Mouse (Mus musculus): Measurements from ENCODE around the gene Rnf146. TPM values are rescaled to one million over a fixed set of nuclear protein-coding genes. Genes with fewer than 3 reads are reported as not detected.
"Not testable (repeated sequence)": the region's sequence is repeated elsewhere in the genome, so short reads cannot be mapped to it uniquely, and the experiment has no call there.

The Rnf146 gene
- total RNA-seq (2021), result 10 to 100 TPM; 44.1 to 45.7 TPM
- long read RNA-seq, experiment 1, full-length matches to known transcripts, result 7 of 15 reads
- long read RNA-seq, experiment 1, partial matches to known transcripts, result 0 of 15 reads
- long read RNA-seq, experiment 1, other reads (novel, unspliced or antisense), result 8 of 15 reads
- long read RNA-seq, experiment 2, full-length matches to known transcripts, result 11 of 17 reads
- long read RNA-seq, experiment 2, partial matches to known transcripts, result 0 of 17 reads
- long read RNA-seq, experiment 2, other reads (novel, unspliced or antisense), result 6 of 17 reads

DNA sequence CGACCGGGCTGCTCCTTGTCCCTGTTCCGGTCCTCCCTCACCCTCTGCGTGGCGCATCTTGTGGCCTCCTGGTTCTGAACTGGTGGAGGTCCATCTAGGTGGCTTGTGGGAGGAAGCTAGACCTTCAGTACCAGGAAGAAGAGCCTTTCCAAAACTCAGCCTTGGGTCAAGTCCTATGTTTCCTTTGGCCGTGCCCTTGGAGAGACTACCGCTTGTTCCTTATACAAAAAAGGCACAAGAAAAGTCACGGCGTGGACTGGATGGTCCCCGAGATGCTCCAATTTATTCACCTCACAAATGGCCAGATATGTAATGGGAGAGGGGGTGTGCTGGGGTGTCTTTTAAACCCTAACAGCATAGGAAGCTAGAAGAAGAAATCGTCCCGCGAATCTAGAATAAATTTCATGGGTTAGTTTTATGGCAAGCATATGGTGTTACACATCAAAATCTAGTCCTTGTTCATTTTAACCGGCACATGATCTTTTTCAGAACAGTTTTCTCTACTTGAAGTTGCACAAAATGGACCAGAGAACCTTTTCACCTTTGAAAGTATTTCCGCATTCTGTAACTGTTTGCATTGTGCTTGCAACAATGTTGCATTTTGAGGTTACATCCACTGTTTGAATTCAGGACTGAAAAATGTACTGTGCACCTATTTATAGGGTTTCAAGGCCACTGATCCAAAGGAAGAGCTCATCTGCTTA, at the start of gene Rnf146:
TSS of gene Rnf146 (minus strand) at position 246 of the 704 bp plus-strand sequence.
- no peak for DNase-seq

DNA sequence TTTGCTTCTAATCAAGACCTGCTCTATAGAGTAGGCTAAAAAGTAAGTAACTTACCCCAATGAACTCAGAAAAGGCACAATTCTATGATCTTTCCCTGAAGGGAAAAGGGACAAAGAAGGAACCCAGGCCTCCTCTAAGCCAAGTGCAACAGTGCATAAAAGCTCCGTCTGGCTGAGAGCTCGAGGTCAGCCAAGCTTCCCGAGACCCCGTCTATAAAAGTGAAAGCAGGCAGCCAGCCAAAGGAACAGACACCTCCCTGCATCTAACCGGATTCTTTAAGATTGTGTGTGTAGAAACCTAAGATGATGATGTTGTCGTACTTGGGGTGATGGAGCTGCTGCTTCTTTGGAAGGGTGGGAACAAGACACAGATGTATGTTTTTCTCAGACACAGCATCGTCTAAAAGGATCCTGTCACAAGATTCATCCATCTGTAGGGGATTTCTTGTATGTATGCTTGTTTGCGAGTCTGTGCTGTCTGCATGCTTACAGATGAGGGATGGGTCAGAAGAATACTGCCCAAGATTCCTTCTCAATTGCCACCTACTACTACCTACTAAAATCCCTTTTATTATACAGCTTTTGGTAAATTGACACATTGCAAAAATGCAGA, 40.5 kb upstream of the Rnf146 start:
- DNase-seq, result no peak

DNA sequence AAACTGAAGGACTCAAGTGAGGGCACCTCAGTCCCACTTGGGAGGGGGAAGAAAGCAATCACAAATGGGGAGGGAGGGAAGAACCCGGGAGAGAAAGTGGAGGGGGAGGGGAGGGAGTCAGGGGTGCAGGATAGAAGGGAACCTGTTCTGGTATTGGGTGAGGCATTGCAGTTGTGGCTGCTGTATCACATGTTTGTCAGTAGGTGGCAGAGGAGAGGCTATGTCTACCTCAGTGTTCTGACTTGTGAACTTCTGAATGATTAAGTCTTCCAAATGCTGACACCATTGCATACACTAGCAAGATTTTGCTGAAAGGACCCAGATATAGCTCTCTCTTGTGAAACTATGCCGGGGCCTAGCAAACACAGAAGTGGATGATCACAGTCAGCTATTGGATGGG, 32.6 kb upstream of the Rnf146 start:
- not testable (repeated sequence) for DNase-seq

DNA sequence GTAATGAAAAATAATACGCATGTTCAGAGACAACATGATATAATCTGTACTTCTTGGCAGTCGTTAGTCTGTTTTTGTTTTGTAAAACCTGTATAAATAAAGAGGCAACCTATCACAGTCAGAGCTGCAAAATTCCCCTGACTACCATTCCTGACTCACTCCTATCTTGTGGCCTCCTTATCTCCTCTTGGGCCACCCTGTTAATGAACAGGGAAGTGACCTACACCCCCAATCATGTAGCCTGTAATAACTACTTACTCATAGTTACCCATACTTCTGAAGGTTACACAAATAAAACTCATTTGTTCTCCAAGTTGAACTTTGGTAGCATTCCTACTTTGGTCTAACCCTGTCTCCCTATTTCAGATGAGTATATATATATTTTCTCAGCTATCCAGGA, 19.3 kb upstream of the Rnf146 start:
- DNase-seq, result no peak

DNA sequence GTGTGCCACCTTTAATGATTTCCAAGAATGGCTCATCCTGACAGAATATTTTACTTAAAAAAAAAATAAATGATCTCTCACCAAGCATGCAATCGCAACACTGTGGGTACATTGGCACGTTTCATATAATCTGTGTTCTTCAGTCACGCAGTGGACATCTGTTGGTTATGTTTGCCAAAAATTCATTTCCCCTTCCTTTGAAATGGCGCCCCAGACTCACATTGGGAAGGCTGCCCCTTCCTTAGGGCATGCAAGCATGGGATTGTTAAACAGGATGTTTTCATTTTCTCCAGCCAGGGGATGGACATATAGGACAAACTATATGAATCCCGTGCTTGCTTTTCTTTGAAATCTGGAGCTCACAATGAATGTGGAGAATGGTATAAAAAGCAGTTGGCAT, 11.8 kb upstream of the Rnf146 start:
- DNase-seq, result no peak

DNA sequence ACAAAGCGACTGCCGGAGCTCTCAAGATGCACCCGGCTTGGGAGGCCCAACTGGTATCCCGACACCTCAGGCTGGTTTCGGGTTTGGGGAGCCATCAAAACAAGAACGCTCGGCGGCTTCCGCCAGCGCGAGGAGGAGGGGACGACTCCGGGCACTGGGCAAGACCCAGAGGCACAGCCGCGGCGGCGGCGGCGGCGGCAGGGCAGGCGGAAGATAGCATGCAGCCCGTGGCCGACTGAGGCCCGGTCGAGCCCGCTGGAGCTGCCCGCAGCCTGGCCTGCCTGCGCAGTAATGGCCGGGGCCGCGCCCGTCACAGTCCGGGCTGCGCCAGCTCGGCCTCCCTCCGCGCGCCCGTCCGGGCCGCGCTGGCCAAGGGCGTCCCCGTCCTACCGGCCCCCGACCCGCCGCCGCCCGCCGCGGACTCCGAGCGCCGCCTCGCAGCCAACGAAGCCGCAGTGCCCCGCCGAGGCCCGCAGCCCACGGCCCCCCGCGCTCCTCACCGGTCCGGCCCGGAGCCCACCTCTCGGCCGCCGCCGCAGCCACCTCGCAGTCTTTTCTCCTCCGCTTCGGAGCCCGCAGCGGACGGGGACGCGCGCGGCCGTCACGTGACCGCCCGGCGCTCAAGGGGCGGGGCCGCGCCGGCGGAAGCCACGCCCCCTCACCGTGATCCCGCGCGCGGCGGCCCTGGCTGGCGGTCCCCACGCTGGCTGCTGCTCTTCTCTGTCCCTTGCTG, 612 bp downstream of the Rnf146 start:
- DNase-seq, result peak; percentile 92

DNA sequence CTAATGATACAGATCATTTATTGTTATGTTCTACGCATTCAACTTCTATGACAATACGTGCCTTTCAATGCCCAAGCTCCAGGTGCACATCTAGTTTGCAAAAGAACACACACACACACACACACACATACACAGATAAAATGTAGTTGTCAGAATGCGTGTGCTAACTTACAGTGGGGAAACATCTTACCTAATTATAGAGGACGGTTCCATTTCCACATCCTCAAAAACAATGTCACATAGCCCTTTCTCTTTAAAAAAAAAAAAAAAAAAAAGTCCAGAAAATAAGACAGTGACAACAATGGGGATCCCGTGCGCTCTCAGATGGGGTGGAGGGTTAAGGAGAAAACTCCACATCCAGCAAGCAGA, 1.2 kb downstream of the Rnf146 start:
- no peak for DNase-seq

DNA sequence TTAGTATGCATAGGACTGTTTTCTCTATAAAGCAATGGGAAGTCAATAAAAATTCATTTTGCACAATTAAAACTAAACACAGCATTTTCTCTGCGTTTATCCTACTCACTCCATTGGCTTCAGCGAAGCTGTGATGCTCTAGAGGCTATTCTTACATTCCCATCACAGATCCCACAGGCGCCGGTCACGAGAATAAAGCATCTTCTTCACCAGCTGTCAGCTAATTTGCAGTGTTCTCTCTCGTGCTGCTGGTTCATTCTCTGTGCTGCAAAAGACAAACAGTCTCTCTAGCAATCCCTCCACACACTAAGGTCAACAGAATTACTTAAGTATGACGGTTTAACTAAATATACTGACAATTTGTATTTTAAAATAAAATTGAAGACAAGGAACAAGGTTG, 8.1 kb downstream of the Rnf146 start:
- no peak for DNase-seq

DNA sequence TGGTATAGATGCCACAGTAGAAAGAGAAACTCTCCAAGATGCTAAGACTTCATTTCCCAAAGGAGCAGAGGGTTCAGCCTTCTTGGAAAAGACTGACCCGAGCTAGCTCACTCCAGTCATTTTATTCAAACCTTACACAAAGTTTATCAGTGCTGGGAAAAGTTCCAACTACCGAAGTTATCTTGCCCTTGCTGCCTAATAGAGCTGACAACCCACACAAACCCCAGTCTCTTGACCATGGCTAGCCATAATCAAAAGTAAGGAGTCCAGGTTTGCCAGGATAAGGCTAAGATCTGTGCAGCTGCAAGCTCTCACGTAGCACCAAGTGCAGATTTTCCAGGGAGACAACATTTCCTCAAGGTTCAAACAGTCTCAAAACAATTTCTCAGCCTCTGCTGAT, 9.7 kb downstream of the Rnf146 start:
- DNase-seq, result no peak

DNA sequence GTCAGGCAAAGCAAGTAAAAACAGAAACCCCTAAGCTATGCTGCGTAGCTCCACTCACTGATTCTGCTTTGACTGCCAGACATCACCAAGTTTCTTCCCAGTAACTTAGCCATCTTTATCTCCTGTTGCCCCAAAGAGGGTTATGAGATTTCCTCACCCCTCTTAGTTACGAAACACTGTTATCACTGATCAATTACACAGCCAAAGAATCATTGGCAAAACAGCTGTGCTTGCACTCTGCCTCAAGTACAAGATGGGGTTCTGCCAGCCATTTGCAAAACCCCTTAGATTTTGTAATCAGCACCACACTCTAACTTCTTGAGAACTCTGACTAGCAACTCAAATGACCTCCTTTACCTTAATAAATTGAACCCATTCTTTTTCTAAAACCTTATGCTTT, 10.8 kb downstream of the Rnf146 start:
- no peak for DNase-seq

DNA sequence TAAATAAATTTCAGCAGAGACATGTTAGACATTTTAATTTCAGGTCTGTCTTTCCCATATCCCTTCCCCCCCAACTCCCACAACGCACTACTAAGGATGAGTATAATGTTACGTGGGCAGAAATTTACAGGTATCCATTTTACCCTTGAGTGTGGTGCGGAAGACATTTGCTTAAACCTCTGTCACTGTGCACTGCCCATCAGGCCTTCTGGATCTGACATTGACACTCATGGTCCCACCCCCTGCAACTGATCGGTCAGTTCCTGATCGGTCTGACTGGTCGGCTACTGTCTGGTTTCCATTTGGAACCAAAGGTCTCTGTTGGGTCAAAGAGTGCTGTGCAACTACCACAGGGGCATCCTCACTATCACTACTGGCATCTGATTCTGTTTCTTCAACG, 15.6 kb downstream of the Rnf146 start:
- no peak for DNase-seq

DNA sequence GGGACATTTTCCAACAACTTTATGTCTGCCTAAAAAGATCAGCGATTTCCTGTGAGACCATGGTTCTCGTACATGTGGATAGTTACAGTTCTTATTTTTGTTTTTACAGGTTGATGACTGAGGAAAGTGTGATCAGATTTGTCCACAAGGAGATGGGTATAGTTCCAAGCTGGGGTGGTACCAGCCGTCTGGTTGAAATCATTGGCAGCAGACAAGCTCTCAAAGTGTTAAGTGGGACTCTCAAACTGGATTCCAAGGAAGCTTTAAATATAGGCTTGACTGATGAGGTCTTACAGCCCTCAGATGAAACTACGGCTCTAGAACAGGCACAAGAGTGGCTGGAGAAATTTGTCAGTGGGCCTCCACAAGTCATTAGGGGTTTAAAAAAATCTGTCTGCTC, 18.0 kb downstream of the Rnf146 start:
- no peak for DNase-seq

DNA sequence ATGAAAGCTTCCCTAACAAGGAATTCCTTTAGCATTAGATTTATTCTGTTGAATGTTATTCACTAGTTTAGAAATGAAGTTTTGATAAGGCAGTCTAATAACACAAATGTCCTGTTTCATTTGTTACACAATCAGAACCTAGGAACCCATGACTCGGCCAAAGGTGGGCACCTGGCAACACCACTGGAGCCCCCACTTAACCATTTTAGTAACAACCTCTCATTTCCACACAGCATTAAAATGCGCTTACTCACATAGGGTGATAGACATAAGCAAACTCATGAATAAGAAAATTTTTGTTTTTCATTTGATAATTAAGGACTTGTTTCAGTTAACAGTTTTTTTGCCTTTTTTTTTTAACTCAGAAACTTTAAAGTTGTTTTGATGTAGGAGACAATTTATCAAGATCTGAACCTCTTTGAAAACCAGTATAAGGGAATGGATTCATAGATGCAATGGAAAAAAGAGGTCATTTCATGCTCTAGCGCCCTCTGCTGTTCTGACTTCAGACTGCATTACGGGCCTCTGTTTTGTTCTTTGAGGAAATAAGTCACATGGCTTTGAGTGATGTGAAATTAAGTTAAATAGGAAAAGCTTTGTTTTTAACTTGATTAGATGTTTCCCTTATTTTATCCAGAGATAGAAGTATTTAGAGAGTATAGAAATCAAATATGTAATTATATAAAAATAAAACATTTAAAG, 23.7 kb downstream of the Rnf146 start:
- DNase-seq, result no peak

DNA sequence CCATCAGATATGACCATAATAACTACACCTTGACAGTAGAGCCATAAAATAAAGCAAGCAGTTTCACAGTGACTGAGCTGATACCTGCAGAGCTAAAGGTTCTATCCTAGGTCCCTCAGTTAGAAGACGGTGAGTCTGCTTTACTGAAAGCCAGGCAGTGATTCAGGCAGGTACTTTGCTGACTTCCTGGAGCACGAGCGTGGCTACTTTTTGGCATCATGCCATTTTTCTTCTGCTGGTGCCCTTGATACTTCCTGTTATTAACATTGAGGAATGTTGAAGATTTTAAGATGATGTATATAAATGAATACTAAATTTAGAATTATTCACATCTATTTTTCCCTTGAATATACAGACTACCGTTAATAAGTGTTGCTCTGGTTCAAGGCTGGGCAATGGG, 28.4 kb downstream of the Rnf146 start:
- DNase-seq, result no peak

DNA sequence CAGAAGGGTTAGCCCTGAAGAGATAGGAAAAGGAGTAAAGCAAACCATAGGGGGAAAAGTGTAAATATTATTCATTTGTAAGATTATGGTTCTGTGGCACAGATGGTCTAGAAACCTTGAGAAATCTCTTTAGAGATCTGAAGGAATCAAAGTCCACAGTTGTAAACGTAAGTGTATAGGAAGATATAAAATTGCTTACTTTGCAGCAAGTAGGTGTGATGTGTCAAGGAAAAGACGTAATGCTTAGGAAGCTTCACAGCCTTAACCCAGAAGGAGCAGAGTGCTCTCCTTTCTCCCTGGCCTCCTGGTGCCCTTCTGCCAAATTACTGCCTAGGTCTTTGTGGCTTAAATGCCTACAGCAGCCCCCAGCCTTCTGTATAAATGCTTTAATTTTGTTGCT, 37.4 kb downstream of the Rnf146 start:
- no peak for DNase-seq

DNA sequence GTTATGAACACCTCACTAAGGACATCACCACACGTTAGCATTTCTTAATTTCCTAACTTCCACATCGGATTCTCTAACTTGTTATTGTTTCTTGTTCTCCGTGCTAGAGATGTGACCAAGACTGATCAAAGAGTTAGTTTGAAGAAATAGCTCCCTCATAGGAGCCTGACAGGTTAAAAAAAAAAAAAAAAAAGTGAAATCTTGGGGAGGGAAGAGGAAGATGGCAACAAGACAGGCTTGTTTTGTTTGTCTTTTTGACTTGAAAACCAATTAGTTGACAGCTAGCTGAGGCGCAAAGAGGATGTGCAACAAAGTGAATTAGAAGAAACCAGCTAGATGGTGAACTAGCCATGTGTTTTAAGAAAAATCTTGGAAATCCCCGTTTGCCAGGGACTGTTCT, 48.3 kb downstream of the Rnf146 start:
- no peak for DNase-seq

DNA sequence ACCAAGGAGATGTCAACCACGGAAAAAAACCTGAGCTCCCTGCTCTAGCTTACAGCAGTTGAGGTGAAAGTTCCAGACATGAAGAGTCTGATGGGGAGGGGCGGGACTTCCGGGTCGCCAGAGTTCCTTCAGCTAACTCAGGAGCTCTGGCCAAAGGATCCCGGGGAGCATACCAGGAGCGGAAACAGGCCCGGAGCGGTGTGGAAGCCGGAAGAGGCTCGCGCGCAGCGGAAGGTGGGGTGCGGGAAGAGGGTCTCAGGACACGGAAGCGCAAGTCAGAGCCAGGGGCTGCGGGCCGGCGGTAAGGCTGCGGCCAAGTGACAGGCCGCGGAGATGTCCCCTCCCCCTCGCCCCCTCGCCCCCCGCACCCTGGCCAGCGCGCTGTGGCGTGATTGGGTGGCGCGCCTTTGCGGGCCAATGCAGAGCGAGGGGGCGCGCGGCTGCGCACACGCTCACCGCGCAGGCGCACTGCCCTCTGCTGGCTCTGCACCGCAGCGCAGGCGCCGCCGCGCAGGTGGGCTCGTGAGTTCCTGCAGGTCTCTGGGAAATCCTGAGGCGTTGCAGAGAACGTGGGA, 49.1 kb downstream of the Rnf146 start, which contains the start of gene Echdc1:
TSS of gene Echdc1 (plus strand) at position 103 of the 575 bp plus-strand sequence.
- peak; percentile 85 for DNase-seq

DNA sequence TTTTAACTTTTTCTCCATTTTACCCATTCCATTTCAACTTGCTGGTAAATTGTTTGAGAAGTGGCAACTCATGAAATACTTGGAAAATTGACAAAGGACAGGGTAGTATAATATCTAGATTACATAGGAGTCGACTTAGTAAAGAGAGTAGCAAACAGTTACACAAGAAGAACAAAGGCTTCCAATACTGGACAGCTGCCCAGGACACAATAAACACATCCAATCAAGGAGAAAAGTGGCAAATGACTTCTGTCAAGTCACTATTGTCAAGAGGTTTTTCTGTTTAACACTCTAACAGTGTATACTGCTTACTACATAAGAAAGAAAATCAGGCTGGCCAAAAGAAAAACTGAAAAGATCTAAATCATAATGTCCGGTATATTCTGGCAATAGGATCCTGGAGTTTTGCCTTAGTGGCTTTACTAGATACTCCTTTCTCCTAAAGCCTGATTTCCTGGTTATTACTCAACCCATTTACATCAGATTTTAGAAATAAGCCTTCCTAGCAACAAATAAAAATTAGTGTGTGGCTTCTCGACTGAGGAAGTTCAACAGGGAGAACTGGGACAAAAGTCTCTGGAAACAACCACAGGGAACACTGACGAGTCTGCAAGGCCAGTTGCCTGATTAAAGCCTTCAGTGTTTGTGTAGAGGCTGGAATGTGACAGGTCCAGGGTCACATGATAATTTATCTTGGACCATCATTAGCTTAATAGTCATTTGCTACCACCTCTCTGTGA, 50.6 kb downstream of the Rnf146 start:
- DNase-seq, result no peak

DNA sequence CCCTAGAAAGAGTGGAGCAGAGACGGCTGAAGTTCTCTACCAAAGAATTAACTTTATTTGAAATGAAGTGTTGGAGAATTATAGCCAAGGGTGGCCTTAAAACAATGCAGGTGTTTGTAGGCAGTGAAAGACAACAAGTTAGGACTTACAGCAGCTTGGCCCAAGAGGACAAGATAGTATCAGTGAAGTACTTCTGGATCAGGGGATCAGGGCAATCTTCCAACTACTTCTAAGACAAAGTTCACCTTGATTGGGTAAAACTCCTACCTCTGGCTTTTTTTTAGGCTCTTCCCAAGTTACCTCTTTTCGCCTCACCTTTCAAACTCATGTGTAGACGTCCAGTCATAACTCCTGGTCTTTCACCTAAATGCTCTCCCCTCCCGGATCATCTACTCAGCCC, 60.0 kb downstream of the Rnf146 start:
- no peak for DNase-seq
